Mouse (Mus musculus): ENCODE measurements at regions not wholly inside any gene's neighbourhood (a gene's known extent, or its start where the extent isn't known, plus 50 kb on each side); places are given as distances from the start of the nearest gene placed in this dataset.

DNA sequence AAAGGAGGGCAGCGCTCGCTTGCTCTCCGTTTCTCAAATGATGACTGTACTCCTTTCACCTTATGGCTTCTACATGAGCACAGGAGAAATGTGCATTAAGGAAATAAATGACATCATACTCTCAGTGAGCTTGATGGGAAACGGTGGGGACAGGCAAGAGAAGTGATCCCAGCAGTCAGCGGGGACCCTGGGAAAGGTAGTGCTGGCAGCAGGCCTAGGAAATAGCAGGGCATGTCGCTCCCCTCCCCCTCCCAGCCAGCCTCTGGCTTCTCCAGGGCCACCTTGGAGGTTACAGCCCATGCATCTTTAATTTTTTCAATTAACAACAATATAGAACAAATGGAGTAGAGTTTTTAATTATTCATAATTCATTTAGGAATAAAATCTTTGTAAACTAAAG lies 58.6 kb upstream of the Klhl29 start:
- no peak overlapping the region for H3K9ac ChIP-seq (ENCODE audit: low read depth, low read length)
- WGBS = 50% methylated on average over 6 of the region's 6 CpGs
- no peak for ATAC-seq

DNA sequence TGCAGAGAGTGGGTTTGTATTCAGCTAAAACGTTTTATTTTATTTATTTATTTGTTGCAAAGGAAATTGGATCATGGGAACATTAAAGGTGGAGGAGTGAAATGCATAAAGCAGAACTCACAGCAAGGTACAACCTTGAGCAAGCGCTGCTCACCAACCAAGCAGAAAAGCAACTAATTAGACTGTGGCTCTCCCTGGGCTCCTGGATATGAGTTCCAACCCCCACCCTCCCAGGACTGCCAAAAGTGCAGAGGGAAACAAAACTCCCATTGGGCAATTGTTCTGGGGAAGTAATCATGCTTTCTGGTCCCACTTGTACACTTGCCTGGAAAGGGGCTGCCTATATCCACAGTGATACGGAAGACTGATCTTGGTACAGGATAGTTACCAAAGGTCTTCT lies 57.2 kb upstream of the Klhl29 start:
- H3K4me1 ChIP-seq (ENCODE audit: control insufficient read depth, insufficient read depth, low read length) = no peaks in the 10 kb centered on the region
- no peaks in the 10 kb centered on the region for H3K9me3 ChIP-seq (replicated peaks; ENCODE audit: control insufficient read depth, low read length, poor library complexity, severe bottlenecking)
- no peak overlapping the region for H3K4me3 ChIP-seq (ENCODE audit: low read depth, low read length)
- H3K9ac ChIP-seq (ENCODE audit: low read depth, low read length) = no peak overlapping the region
- H3K27ac ChIP-seq (ENCODE audit: low read length) = no peak overlapping the region
- no peaks in the 10 kb centered on the region for H3K27me3 ChIP-seq (ENCODE audit: control insufficient read depth, insufficient read depth, low read depth, low read length)
- no peak overlapping the region for H3K4me2 ChIP-seq (ENCODE audit: low read length)
- 78% methylated on average over 3 of the region's 3 CpGs for WGBS
- ATAC-seq = no peak
- no peaks in the 10 kb centered on the region for H3K36me3 ChIP-seq (ENCODE audit: control insufficient read depth, insufficient read depth, low read length)

More for the DNA sequence above, 58.6 kb upstream of the Klhl29 start:
- no peaks in the 10 kb centered on the region for H3K27me3 ChIP-seq (ENCODE audit: control insufficient read depth, insufficient read depth, low read depth, low read length)
- no peaks in the 10 kb centered on the region for H3K4me1 ChIP-seq (ENCODE audit: control insufficient read depth, insufficient read depth, low read length)
- H3K27ac ChIP-seq (ENCODE audit: low read length) = no peak overlapping the region
- H3K4me2 ChIP-seq (ENCODE audit: low read length) = no peak overlapping the region
- H3K36me3 ChIP-seq (ENCODE audit: control insufficient read depth, insufficient read depth, low read length) = no peaks in the 10 kb centered on the region
- H3K9me3 ChIP-seq (replicated peaks; ENCODE audit: control insufficient read depth, low read length, poor library complexity, severe bottlenecking) = no peaks in the 10 kb centered on the region
- no peak overlapping the region for H3K4me3 ChIP-seq (ENCODE audit: low read depth, low read length)

- Histone ChIP-seq H3K36me3 (ENCODE audit: control insufficient read depth, insufficient read depth, low read length) (no peaks in the 10 kb centered on the region), H3K4me1 (ENCODE audit: control insufficient read depth, insufficient read depth, low read length) (no peaks in the 10 kb centered on the region), H3K27me3 (ENCODE audit: control insufficient read depth, insufficient read depth, low read depth, low read length) (no peaks in the 10 kb centered on the region), H3K4me3 (ENCODE audit: low read depth, low read length) (no peak overlapping the region), H3K9me3 (replicated peaks; ENCODE audit: control insufficient read depth, low read length, poor library complexity, severe bottlenecking) (no peaks in the 10 kb centered on the region), H3K27ac (ENCODE audit: low read length) (no peak overlapping the region), H3K9ac (ENCODE audit: low read depth, low read length) (no peak overlapping the region), H3K4me2 (ENCODE audit: low read length) (no peak overlapping the region)
- peak; percentile 69; the same call in 1 of the 2 replicates for ATAC-seq
- 67% methylated on average over 3 of the region's 3 CpGs for WGBS
These were observed 53.3 kb upstream of the Klhl29 start for GRCm38 (mm10) chr12:5428733-5429132.
